Mouse (Mus musculus) heart, postnatal 0 days (tissue): Measurements from ENCODE around the gene Vwa8. TPM values are rescaled to one million over a fixed set of nuclear protein-coding genes. Genes with fewer than 3 reads are reported as not detected.
A peak's percentile ranks its signal among the peaks of the same experiment; 100 is the strongest.

Experiments used
- ATAC-seq: fragments of 200-750 bp; cut with Nextera tagmentation; 2 replicates; pipeline ENCODE4 v1.8.0; 2017; ENCODE audit warnings: low read depth, moderate number of reproducible peaks, moderate library complexity; ENCODE audit not compliant: insufficient read depth
- DNase-seq: peaks from one replicate; pipeline ENCODE4 v3.0.0-alpha.2; 2016; ENCODE audit warnings: low spot score
- H3K27ac ChIP-seq: fragments of 300-500 bp; sonication (generic); 2 replicates; pipeline ENCODE4 v1.5.1; 2014; ENCODE audit warnings: low read depth, mild to moderate bottlenecking
- H3K27me3 ChIP-seq: fragments of 300-500 bp; sonication (generic); 2 replicates; pipeline ENCODE4 v1.6.1; 2014; ENCODE audit warnings: low read length, mixed read lengths; ENCODE audit not compliant: control insufficient read depth, insufficient read depth
- H3K36me3 ChIP-seq: fragments of 300-500 bp; sonication (generic); replicated peaks from 2 replicates; pipeline ENCODE4 v1.6.1; 2014; ENCODE audit warnings: low read length, mixed read lengths; ENCODE audit not compliant: control insufficient read depth, insufficient read depth
- H3K4me1 ChIP-seq: fragments of 300-500 bp; sonication (generic); 2 replicates; pipeline ENCODE4 v1.6.1; 2014; ENCODE audit warnings: antibody characterized with exemption; ENCODE audit not compliant: control insufficient read depth, insufficient read depth
- H3K4me2 ChIP-seq: fragments of 300-500 bp; sonication (generic); 2 replicates; pipeline ENCODE4 v1.6.1; 2014; ENCODE audit warnings: low read depth, mild to moderate bottlenecking, low read length, moderate library complexity
- H3K4me3 ChIP-seq: fragments of 300-500 bp; sonication (generic); 2 replicates; pipeline ENCODE4 v1.5.1; 2014; ENCODE audit warnings: low read depth, low read length
- H3K9ac ChIP-seq: fragments of 300-500 bp; sonication (generic); replicated peaks from 2 replicates; pipeline ENCODE4 v1.6.1; 2014; ENCODE audit warnings: low read depth, low read length, mixed read lengths
- H3K9me3 ChIP-seq: fragments of 300-500 bp; sonication (generic); replicated peaks from 2 replicates; pipeline ENCODE4 v1.6.1; 2016; ENCODE audit warnings: low read length; ENCODE audit not compliant: control insufficient read depth
- CTCF ChIP-seq: IDR thresholded peaks from 2 replicates; pipeline ENCODE4 v1.5.1; 2016; ENCODE audit warnings: antibody characterized with exemption, control low read depth, low read depth
- EP300 ChIP-seq: IDR thresholded peaks from 2 replicates; pipeline ENCODE4 v1.6.1; 2016; ENCODE audit warnings: antibody characterized with exemption, low read depth
- WGBS: fragments of 180-500 bp; shearing (Covaris S2); extraction: QIAGEN DNeasy Blood & Tissue Kit; methylation state at CpG from one replicate; pipeline ENCODE4 v1.1.7; 2014; 5-methylcytosine and 5-hydroxymethylcytosine counted together
- polyA plus RNA-seq: library from polyadenylated mRNA; unstranded; fragments of >200 nt; fragmentation: Nextera tagmentation; extraction: Ambion mirVana; gene quantifications from 2 replicates; pipeline ENCODE4 v1.2.1, GENCODE M21; 2015
- total RNA-seq: library from RNA; depleted of rRNA; stranded (reverse); fragments of >200 nt; gene quantifications from 2 replicates; pipeline ENCODE4 v1.2.3, GENCODE M21; 2014; ENCODE audit warnings: low replicate concordance

The Vwa8 gene
- total and polyA plus RNA-seq, 2 experiments from 2014 or later, result 36.2 to 78.8 TPM

- 40% methylated on average over 19 of the region's 19 CpGs for WGBS
- H3K4me2 ChIP-seq, result no peak overlapping the region
- peak; percentile 53 for ATAC-seq
Measured at GRCm38 (mm10) chr14:79139918-79140825, 291.3 kb downstream of the Vwa8 start.

GRCm38 (mm10) chr14:79140826-79141219, 292.0 kb downstream of the Vwa8 start:
- H3K4me2 ChIP-seq, result no peak overlapping the region
- H3K9ac ChIP-seq, result no peak overlapping the region
- WGBS, result 64% methylated on average over 2 of the region's 2 CpGs
- peak; percentile 84 for DNase-seq
- ATAC-seq, result peak; percentile 91
- H3K36me3 ChIP-seq, result no peaks in the 10 kb centered on the region
- no peak overlapping the region for H3K4me3 ChIP-seq
- TF ChIP-seq EP300, result no peak
- 0 out of 2 replicates have a peak, but pooled peaks have one; percentile 12 for TF ChIP-seq CTCF
- peaks cover 24% of the 10 kb centered on the region for H3K4me1 ChIP-seq
- no peaks in the 10 kb centered on the region for H3K27me3 ChIP-seq
- no peaks in the 10 kb centered on the region for H3K9me3 ChIP-seq
- H3K27ac ChIP-seq, result peak overlapping the region; percentile 67

More at GRCm38 (mm10) chr14:79139918-79140825, 291.3 kb downstream of the Vwa8 start:
- no peaks in the 10 kb centered on the region for H3K36me3 ChIP-seq
- peaks cover 24% of the 10 kb centered on the region for H3K4me1 ChIP-seq
- H3K9ac ChIP-seq, result no peak overlapping the region
- DNase-seq, result peak; percentile 50
- H3K27me3 ChIP-seq, result no peaks in the 10 kb centered on the region
- peak overlapping the region; percentile 67 for H3K27ac ChIP-seq
- no peaks in the 10 kb centered on the region for H3K9me3 ChIP-seq
- H3K4me3 ChIP-seq, result no peak overlapping the region
- TF ChIP-seq EP300, result no peak
- TF ChIP-seq CTCF, result peak; percentile 9; the same call in 1 of the 2 replicates

- no peak for ATAC-seq
- H3K27me3 ChIP-seq, result no peaks in the 10 kb centered on the region
- no peak overlapping the region for H3K4me2 ChIP-seq
- H3K36me3 ChIP-seq, result no peaks in the 10 kb centered on the region
- H3K27ac ChIP-seq, result no peak overlapping the region
- H3K4me1 ChIP-seq, result peaks cover 24% of the 10 kb centered on the region
- no peak overlapping the region for H3K4me3 ChIP-seq
- DNase-seq, result no peak
- 86% methylated on average over 4 of the region's 4 CpGs for WGBS
- H3K9me3 ChIP-seq, result no peaks in the 10 kb centered on the region
- no peak overlapping the region for H3K9ac ChIP-seq
- TF ChIP-seq EP300 (no peak), CTCF (no peak)
Measured at GRCm38 (mm10) chr14:79142342-79142741, 293.5 kb downstream of the Vwa8 start.

GRCm38 (mm10) chr14:79143696-79144095, 294.8 kb downstream of the Vwa8 start:
- 92% methylated on average over 9 of the region's 9 CpGs for WGBS
- H3K27ac ChIP-seq, result no peak overlapping the region
- no peak overlapping the region for H3K4me3 ChIP-seq
- no peak for TF ChIP-seq CTCF
- TF ChIP-seq EP300, result no peak
- no peak for DNase-seq
- ATAC-seq, result no peak
- H3K4me2 ChIP-seq, result no peak overlapping the region
- no peaks in the 10 kb centered on the region for H3K27me3 ChIP-seq
- no peaks in the 10 kb centered on the region for H3K9me3 ChIP-seq
- H3K4me1 ChIP-seq, result peaks cover 22% of the 10 kb centered on the region
- H3K9ac ChIP-seq, result no peak overlapping the region
- no peaks in the 10 kb centered on the region for H3K36me3 ChIP-seq

- no peak for ATAC-seq
- TF ChIP-seq CTCF (no peak), EP300 (no peak)
- DNase-seq, result no peak
- Histone ChIP-seq H3K9me3 (no peaks in the 10 kb centered on the region), H3K36me3 (no peaks in the 10 kb centered on the region), H3K27me3 (no peaks in the 10 kb centered on the region), H3K4me3 (no peak overlapping the region), H3K27ac (no peak overlapping the region), H3K4me2 (no peak overlapping the region), H3K4me1 (peaks cover 14% of the 10 kb centered on the region), H3K9ac (no peak overlapping the region)
- 87% methylated on average over 13 of the region's 13 CpGs for WGBS
Measured at GRCm38 (mm10) chr14:79144278-79145224, 295.7 kb downstream of the Vwa8 start.
